Mouse (Mus musculus): Measurements from ENCODE around the gene Mocs2.

DNA sequence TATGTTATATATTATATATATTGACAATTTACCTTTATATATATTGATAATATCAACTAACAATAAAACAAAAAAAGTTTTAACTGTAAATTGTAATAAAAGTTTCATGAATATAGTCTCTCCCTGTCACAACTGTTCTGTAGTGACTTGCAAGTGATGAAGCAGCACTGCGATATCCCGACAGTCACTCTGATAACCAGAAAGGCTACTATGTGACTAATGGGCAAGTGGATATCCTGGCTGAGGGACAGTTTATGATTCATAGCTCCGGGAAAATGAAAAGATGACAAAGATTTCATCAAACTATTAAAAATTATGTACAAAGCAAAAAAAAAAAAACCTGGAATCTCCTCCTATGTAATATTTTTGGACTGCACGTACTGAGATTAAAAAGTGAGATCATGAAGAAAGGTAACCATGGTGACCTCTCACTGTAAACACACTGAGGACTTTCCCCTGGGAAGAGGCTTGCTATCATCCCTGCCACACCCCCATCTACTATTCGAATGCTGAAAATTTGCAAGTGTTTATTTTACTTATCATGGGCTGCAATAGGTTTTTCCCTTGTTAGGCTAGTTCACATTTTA, 8.3 kb upstream of the Mocs2 start:
- no peak for TF ChIP-seq CTCF (IDR thresholded peaks at IDR 0.05; ENCODE audit: low read depth, low read length)
- TF ChIP-seq POLR2A (IDR thresholded peaks at IDR 0.05; ENCODE audit: extremely low read depth, insufficient read depth, low read length) = no peak

Data from liver, adult 2 months (tissue).